Mouse (Mus musculus) bone marrow macrophage, adult 2 months (primary cell): ENCODE data around the gene Myo6.

Source experiments
- CTCF ChIP-seq: IDR thresholded peaks from 2 replicates; pipeline ENCODE4 v1.5.1; 2012; ENCODE audit warnings: low read depth, mild to moderate bottlenecking, low read length, moderate library complexity
- POLR2A ChIP-seq: IDR thresholded peaks from 2 replicates; pipeline ENCODE4 v1.6.1; 2012; ENCODE audit warnings: mild to moderate bottlenecking, low read depth, low read length, borderline replicate concordance

- no peak for TF ChIP-seq POLR2A
- TF ChIP-seq CTCF: no peak
Observed at GRCm38 (mm10) chr9:80293056-80293584, 128.3 kb downstream of the Myo6 start.
